Mouse (Mus musculus) C2C12 (cell line): Measurements from ENCODE around the gene Nr5a2.

ENCODE experiments used
- CEBPB ChIP-seq: IDR thresholded peaks from one replicate; pipeline ENCODE4 v1.6.1; 2011; ENCODE audit warnings: low read depth, mild to moderate bottlenecking, control low read depth, moderate library complexity
- CTCF ChIP-seq: IDR thresholded peaks from one replicate; pipeline ENCODE4 v1.5.1; 2011; ENCODE audit not compliant: control insufficient read depth, insufficient read depth, insufficient read length
- FOSL1 ChIP-seq: IDR thresholded peaks from one replicate; pipeline ENCODE4 v1.8.0; 2011; ENCODE audit warnings: mild to moderate bottlenecking, low read length; ENCODE audit not compliant: poor library complexity, insufficient read depth, severe bottlenecking
- MAX ChIP-seq: IDR thresholded peaks from one replicate; pipeline ENCODE4 v1.6.1; 2011; ENCODE audit warnings: mild to moderate bottlenecking, control low read depth

DNA sequence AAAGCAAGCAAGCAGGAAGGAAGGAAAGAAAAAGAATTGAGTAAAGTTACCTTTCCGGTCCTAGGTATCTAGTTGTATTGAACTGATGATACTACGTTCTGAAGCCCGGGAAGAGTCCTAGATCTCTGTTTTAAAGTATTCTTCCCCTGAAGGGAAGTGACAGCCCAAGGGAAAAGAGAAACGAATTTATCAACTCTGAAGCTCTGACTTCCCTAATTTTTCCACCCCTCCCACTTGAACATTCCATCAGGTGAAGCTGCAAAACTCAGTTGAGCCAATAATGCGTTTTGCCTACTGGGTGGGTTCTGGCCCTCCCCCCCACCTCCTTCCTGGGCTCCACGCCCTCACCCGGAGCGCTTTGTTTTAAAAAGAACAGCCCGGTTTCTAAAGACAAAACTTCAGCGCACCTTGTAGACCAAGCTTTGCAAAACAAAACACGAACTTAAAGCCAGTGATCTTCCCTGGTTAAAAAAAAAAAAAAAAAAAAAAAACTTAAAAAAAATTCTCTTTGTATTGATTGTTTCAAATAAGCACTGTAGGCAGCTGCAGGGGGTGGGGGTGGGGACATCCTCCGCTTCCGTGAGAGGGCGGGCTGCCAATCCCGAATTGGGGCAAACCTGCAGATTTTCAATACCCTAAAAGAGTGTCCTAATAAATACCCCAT is 6.7 kb downstream of the Nr5a2 start:
- no peak for TF ChIP-seq CTCF
- TF ChIP-seq FOSL1, result no peak
- TF ChIP-seq CEBPB, result no peak
- no peak for TF ChIP-seq MAX
